Mouse (Mus musculus) hindbrain, embryonic 14.5 days (tissue): ENCODE measurements around the gene Yy2. TPM values are rescaled to one million over a fixed set of nuclear protein-coding genes. Genes with fewer than 3 reads are reported as not detected.

Source experiments
- ATAC-seq: fragments of 200-750 bp; cut with Nextera tagmentation; 2 replicates; pipeline ENCODE4 v1.8.0; 2017; ENCODE audit warnings: moderate number of reproducible peaks, mild to moderate bottlenecking, moderate TSS enrichment, moderate library complexity; ENCODE audit not compliant: low FRiP score
- DNase-seq: peaks from one replicate; pipeline ENCODE4 v3.0.0-alpha.2; 2015; ENCODE audit warnings: low spot score
- H3K27ac ChIP-seq: fragments of 300-500 bp; sonication (generic); 2 replicates; pipeline ENCODE4 v1.5.1; 2014; ENCODE audit warnings: mild to moderate bottlenecking, moderate library complexity
- H3K27me3 ChIP-seq: fragments of 300-500 bp; sonication (generic); 2 replicates; pipeline ENCODE4 v1.6.1; 2014; ENCODE audit warnings: mild to moderate bottlenecking, low read length, mixed read lengths; ENCODE audit not compliant: control insufficient read depth, insufficient read depth
- H3K36me3 ChIP-seq: fragments of 300-500 bp; sonication (generic); replicated peaks from 2 replicates; pipeline ENCODE4 v1.6.1; 2014; ENCODE audit not compliant: control insufficient read depth, insufficient read depth
- H3K4me1 ChIP-seq: fragments of 300-500 bp; sonication (generic); replicated peaks from 2 replicates; pipeline ENCODE4 v1.6.1; 2014; ENCODE audit warnings: antibody characterized with exemption, low read length, mixed read lengths; ENCODE audit not compliant: control insufficient read depth, insufficient read depth
- H3K4me2 ChIP-seq: fragments of 300-500 bp; sonication (generic); replicated peaks from 2 replicates; pipeline ENCODE4 v1.6.1; 2014; ENCODE audit warnings: mild to moderate bottlenecking, moderate library complexity
- H3K4me3 ChIP-seq: fragments of 300-500 bp; sonication (generic); replicated peaks from 2 replicates; pipeline ENCODE4 v1.5.1; 2014; ENCODE audit warnings: mild to moderate bottlenecking, low read length
- H3K9ac ChIP-seq: fragments of 300-500 bp; sonication (generic); 2 replicates; pipeline ENCODE4 v1.6.1; 2014
- H3K9me3 ChIP-seq: fragments of 300-500 bp; sonication (generic); 2 replicates; pipeline ENCODE4 v1.6.1; 2016; ENCODE audit warnings: low read length; ENCODE audit not compliant: control insufficient read depth
- WGBS: fragments of 180-500 bp; shearing (Covaris S2); extraction: QIAGEN DNeasy Blood & Tissue Kit; methylation state at CpG from one replicate; pipeline ENCODE4 v1.1.7; 2014; 5-methylcytosine and 5-hydroxymethylcytosine counted together
- polyA plus RNA-seq: library from polyadenylated mRNA; unstranded; fragments of >200 nt; fragmentation: Nextera tagmentation; extraction: Ambion mirVana; gene quantifications from 2 replicates; pipeline ENCODE4 v1.2.1, GENCODE M21; 2014

The Yy2 gene
- polyA plus RNA-seq, 1 experiment from 2014 or later: 2.3 TPM

DNA sequence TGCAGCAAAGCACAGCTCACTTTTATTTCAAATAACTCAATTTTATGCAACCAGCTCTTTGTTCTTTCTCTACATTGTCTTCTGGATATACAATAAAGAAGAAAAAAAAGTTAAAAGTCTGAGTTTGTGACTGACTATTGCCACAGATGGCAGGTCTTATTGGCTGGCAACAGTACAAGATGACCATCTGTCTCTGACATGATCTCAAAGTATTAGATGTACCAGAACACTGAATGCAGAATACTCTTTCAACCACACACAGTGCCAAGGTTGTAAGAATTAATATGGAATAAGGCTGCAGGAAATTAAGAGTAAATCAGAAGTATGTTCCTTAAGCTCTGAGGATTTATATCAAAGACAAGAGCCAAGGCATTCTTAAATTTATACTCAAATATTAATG, 17.6 kb upstream of the Yy2 start:
- DNase-seq (no peak), ATAC-seq (no peak)
- no peak overlapping the region for H3K4me3 ChIP-seq
- no peak overlapping the region for H3K27ac ChIP-seq
- H3K27me3 ChIP-seq: no peaks in the 10 kb centered on the region
- H3K9ac ChIP-seq: no peak overlapping the region
- H3K4me1 ChIP-seq: no peaks in the 10 kb centered on the region
- no peak overlapping the region for H3K4me2 ChIP-seq
- H3K9me3 ChIP-seq: no peaks in the 10 kb centered on the region
- H3K36me3 ChIP-seq: no peaks in the 10 kb centered on the region

DNA sequence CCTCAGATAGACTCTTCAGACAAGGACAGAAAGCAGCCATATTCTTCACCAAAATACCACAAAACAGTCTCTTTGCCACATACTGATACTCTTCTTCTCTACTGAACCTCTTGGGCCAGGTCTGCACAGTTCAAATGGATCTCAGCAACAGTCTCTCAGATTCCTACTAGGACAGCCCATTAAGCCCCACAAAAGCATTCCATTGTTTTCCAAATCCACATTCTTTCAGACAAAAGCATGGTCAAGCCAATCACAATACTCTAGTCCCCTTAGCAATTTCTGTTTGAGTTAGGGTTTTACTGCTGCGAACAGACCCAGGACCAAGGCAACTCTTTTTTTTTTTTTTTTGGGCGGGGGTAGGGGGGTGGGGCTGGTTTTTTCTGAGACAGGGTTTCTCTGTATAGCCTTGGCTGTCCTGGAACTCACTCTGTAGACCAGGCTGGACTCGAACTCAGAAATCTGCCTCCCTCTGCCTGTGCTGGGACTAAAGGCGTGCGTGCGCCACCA, 10.4 kb upstream of the Yy2 start:
- H3K4me1 ChIP-seq: no peaks in the 10 kb centered on the region
- no peak overlapping the region for H3K4me3 ChIP-seq
- H3K9me3 ChIP-seq: no peaks in the 10 kb centered on the region
- no peak overlapping the region for H3K4me2 ChIP-seq
- ATAC-seq: no peak
- H3K9ac ChIP-seq: no peak overlapping the region
- no peak overlapping the region for H3K27ac ChIP-seq
- no peaks in the 10 kb centered on the region for H3K36me3 ChIP-seq
- 68% methylated on average over 6 of the region's 6 CpGs for WGBS
- no peak for DNase-seq
- no peaks in the 10 kb centered on the region for H3K27me3 ChIP-seq

GRCm38 (mm10) chrX:157574683-157575082, 5.9 kb upstream of the Yy2 start:
- H3K9ac ChIP-seq: no peak overlapping the region
- DNase-seq: no peak
- no peak for ATAC-seq
- WGBS: 86% methylated on average over 2 of the region's 2 CpGs
- H3K27ac ChIP-seq: no peak overlapping the region
- H3K9me3 ChIP-seq: no peaks in the 10 kb centered on the region
- H3K4me2 ChIP-seq: no peak overlapping the region
- no peak overlapping the region for H3K4me3 ChIP-seq
- H3K4me1 ChIP-seq: no peaks in the 10 kb centered on the region
- H3K27me3 ChIP-seq: no peaks in the 10 kb centered on the region
- H3K36me3 ChIP-seq: no peaks in the 10 kb centered on the region; the same call in 1 of the 2 replicates

- ATAC-seq (no peak), DNase-seq (no peak)
- 86% methylated on average over 10 of the region's 10 CpGs for WGBS
- H3K27ac ChIP-seq: no peak overlapping the region
- H3K4me2 ChIP-seq: no peak overlapping the region
- no peaks in the 10 kb centered on the region for H3K27me3 ChIP-seq
- no peaks in the 10 kb centered on the region for H3K4me1 ChIP-seq
- H3K36me3 ChIP-seq: no peaks in the 10 kb centered on the region; the same call in 1 of the 2 replicates
- no peaks in the 10 kb centered on the region for H3K9me3 ChIP-seq
- H3K9ac ChIP-seq: no peak overlapping the region
- no peak overlapping the region for H3K4me3 ChIP-seq
These were observed 5.0 kb downstream of the Yy2 start for GRCm38 (mm10) chrX:157563794-157564193.

DNA sequence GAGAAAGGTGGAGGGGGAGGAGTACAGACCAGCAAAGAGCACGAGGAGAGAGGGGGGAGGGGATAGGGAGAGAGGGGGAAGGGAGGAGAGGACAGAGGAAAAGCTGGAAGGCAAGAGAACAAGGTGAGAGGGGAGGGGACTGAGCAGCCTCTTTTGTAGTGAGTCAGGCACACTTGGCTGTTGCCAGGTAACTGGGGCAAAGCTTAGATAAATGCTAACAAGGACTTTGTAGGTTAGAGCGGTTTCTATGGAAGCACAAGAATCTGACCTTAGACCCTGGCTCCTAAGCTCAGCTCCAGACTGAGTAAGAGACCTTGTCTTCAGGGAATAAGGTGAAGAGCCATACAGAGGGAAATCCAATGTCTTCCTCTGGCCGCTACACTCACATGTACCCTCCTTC, 21.7 kb downstream of the Yy2 start:
- H3K4me1 ChIP-seq: no peaks in the 10 kb centered on the region
- ATAC-seq: peak; percentile 59
- H3K4me3 ChIP-seq: no peak overlapping the region
- no peak overlapping the region for H3K4me2 ChIP-seq
- no peak overlapping the region for H3K9ac ChIP-seq
- no peaks in the 10 kb centered on the region for H3K9me3 ChIP-seq
- H3K36me3 ChIP-seq: no peaks in the 10 kb centered on the region
- no peak overlapping the region for H3K27ac ChIP-seq
- 15% methylated on average over 3 of the region's 3 CpGs for WGBS
- no peaks in the 10 kb centered on the region for H3K27me3 ChIP-seq
- no peak for DNase-seq

Other genes with a start within 250 kb of the Yy2 start
- 0.25 and 0.47 TPM in 2 replicates for gene Phex, start 153.7 kb downstream of the Yy2 start, polyA plus RNA-seq
- gene Sms, start 76.7 kb downstream of the Yy2 start, polyA plus RNA-seq: 149 and 164 TPM in 2 replicates
- 35.7 and 39.3 TPM in 2 replicates for gene Mbtps2, start 29.7 kb upstream of the Yy2 start, polyA plus RNA-seq
- not detected in 2 replicates for gene Smpx, start 129.9 kb upstream of the Yy2 start, polyA plus RNA-seq
- gene Klhl34, start 249.4 kb upstream of the Yy2 start, polyA plus RNA-seq: 1.5 and 2.1 TPM in 2 replicates